Mouse (Mus musculus) skeletal muscle tissue, postnatal 0 days (tissue): Measurements from ENCODE around the gene Mrps17. TPM values are rescaled to one million over a fixed set of nuclear protein-coding genes. Genes with fewer than 3 reads are reported as not detected.

Experiments
- polyA plus RNA-seq: library from polyadenylated mRNA; unstranded; fragments of >200 nt; fragmentation: Nextera tagmentation; extraction: Ambion mirVana; gene quantifications from 2 replicates; pipeline ENCODE4 v1.2.1, GENCODE M21; 2015

Gene Mrps17
- 172 and 173 TPM in 2 replicates for polyA plus RNA-seq

GRCm38 (mm10) chr5:129715326-129715861 is at the start of gene Mrps17:
Gene Mrps17, plus strand, starts transcription at chr5:129715497.

GRCm38 (mm10) chr5:129670036-129670458 is 45.2 kb upstream of the Mrps17 start, which contains the start of gene Zfp11:
Gene Zfp11, minus strand, starts transcription at chr5:129670099.

GRCm38 (mm10) chr5:129708412-129708811 is 6.9 kb upstream of the Mrps17 start, which contains the start of gene Sept14:
Gene Sept14, minus strand, starts transcription at chr5:129708512.

GRCm38 (mm10) chr5:129724834-129725773 is 9.8 kb downstream of the Mrps17 start, which contains the start of gene Nipsnap2:
Gene Nipsnap2, plus strand, starts transcription at chr5:129725063.

Other genes with a start within 250 kb of the Mrps17 start
- 17.6 and 18.6 TPM in 2 replicates for gene Sfswap, start 214.3 kb upstream of the Mrps17 start, polyA plus RNA-seq
- 0.81 and 1.2 TPM in 2 replicates for gene Mmp17, start 131.3 kb upstream of the Mrps17 start, polyA plus RNA-seq
- 1.3 and 1.7 TPM in 2 replicates for gene Zfp11, start 45.4 kb upstream of the Mrps17 start, polyA plus RNA-seq
- gene Sept14, start 7.0 kb upstream of the Mrps17 start, polyA plus RNA-seq, result not detected in 2 replicates
- gene Nipsnap2, start 9.6 kb downstream of the Mrps17 start, polyA plus RNA-seq, result 492 and 574 TPM in 2 replicates
- 21.2 and 26.9 TPM in 2 replicates for gene Psph, start 72.0 kb downstream of the Mrps17 start, polyA plus RNA-seq
- 17.3 and 22.9 TPM in 2 replicates for gene Sumf2, start 131.5 kb downstream of the Mrps17 start, polyA plus RNA-seq
- 963 and 976 TPM in 2 replicates for gene Chchd2, start 172.0 kb downstream of the Mrps17 start, polyA plus RNA-seq
- 1.5 and 1.8 TPM in 2 replicates for gene Zbed5, start 180.2 kb downstream of the Mrps17 start, polyA plus RNA-seq
- gene Phkg1, start 183.1 kb downstream of the Mrps17 start, polyA plus RNA-seq, result 26.0 and 30.5 TPM in 2 replicates
- 1.9 and 2.0 TPM in 2 replicates for gene Nupr1l, start 193.0 kb downstream of the Mrps17 start, polyA plus RNA-seq
- 13.4 and 19.1 TPM in 2 replicates for gene Vkorc1l1, start 226.5 kb downstream of the Mrps17 start, polyA plus RNA-seq